Mouse (Mus musculus): Measurements from ENCODE around the gene Cabcoco1.
A peak's percentile ranks its signal among the peaks of the same experiment; 100 is the strongest.

DNA sequence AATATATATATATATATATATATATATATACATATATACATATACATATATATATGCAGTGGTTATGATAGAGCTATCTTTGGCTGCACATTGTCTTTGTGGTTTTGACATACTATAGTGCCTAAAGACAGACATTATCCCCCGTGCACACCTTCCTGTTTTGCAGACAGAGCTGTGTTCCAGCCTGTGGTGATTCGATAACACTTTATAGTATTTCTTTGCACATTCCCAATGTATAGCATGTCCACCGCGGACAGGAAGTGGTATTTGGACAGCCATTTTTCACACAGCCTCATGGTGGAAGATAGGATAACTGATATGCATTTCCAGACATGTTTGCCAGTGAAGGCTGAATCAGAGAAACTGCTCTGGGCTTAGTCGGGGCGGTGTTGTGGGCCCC is 110.3 kb downstream of the Cabcoco1 start:
- TF ChIP-seq CTCF (IDR thresholded peaks at IDR 0.05; ENCODE audit: low read depth) (no peak), EP300 (IDR thresholded peaks at IDR 0.05; ENCODE audit: low read depth) (peak; percentile 75)

All from liver, postnatal 0 days (tissue).